Mouse (Mus musculus) v-Abl transformed pro-B cells (cell line): ENCODE measurements around the gene Krtap9-3.

Source experiments
- in situ Hi-C, 2 experiments: fragments of 400-800 bp; cut with MboI; formaldehyde crosslinking; loops; one replicate each; pipeline ENCODE4 v1.15.1; 2025; ENCODE audit not compliant: unreplicated experiment in 2 of 2

Gene Krtap9-3

GRCm38 (mm10) chr11:99573164-99573563, 24.7 kb downstream of the Krtap9-3 start:
- in situ Hi-C loops: no loop called here

- in situ Hi-C loops: no loop called here
These were observed 31.4 kb downstream of the Krtap9-3 start, which contains the start of gene Krtap3-1 for GRCm38 (mm10) chr11:99566530-99566929. Gene Krtap3-1 (minus strand): TSS chr11:99566630.

- in situ Hi-C loops: no loop called here
These were observed 35.3 kb downstream of the Krtap9-3 start for GRCm38 (mm10) chr11:99562580-99562979.

GRCm38 (mm10) chr11:99559366-99559765, 38.5 kb downstream of the Krtap9-3 start, which contains the start of gene Gm11939:
Gene Gm11939 (minus strand): TSS chr11:99559466.
- in situ Hi-C loops: no loop called here

GRCm38 (mm10) chr11:99557976-99558745, 39.7 kb downstream of the Krtap9-3 start:
- in situ Hi-C loops: no loop called here

GRCm38 (mm10) chr11:99556753-99557152, 41.2 kb downstream of the Krtap9-3 start, which contains the start of gene Krtap3-2:
Gene Krtap3-2 (minus strand): TSS chr11:99556853.
- in situ Hi-C loops: no loop called here

GRCm38 (mm10) chr11:99556195-99556594, 41.7 kb downstream of the Krtap9-3 start:
- in situ Hi-C loops: no loop called here

GRCm38 (mm10) chr11:99550765-99551164, 47.1 kb downstream of the Krtap9-3 start, which contains the start of gene Krtap3-3:
Gene Krtap3-3 (minus strand): TSS chr11:99550865.
- in situ Hi-C loops: no loop called here

GRCm38 (mm10) chr11:99547892-99548291, 50.0 kb downstream of the Krtap9-3 start:
- in situ Hi-C loops: no loop called here
